Mouse (Mus musculus) cerebellum, adult 2 months (tissue): ENCODE data around the gene Kif11.

Experiments
- CTCF ChIP-seq: fragments of 200-500 bp; IDR thresholded peaks from 2 replicates; pipeline ENCODE4 v1.5.1; 2011; ENCODE audit warnings: low read depth, mild to moderate bottlenecking, control low read depth, low read length, moderate library complexity, borderline replicate concordance; ENCODE audit not compliant: insufficient read depth
- POLR2A ChIP-seq: fragments of 200-500 bp; IDR thresholded peaks from 2 replicates; pipeline ENCODE4 v1.6.1; 2011; ENCODE audit warnings: low read length, control low read depth, borderline replicate concordance; ENCODE audit not compliant: insufficient read depth

- TF ChIP-seq POLR2A (no peak), CTCF (no peak)
Measured at GRCm38 (mm10) chr19:37455528-37455927, 79.3 kb downstream of the Kif11 start.
